Mouse (Mus musculus): ENCODE measurements around the gene Dnajb1.

GRCm38 (mm10) chr8:83656484-83657246 is 48.7 kb downstream of the Dnajb1 start:
- TF ChIP-seq CTCF (IDR thresholded peaks at IDR 0.05; ENCODE audit: borderline replicate concordance, insufficient read depth, low read depth, low read length) (no peak), POLR2A (IDR thresholded peaks at IDR 0.05; ENCODE audit: borderline replicate concordance, insufficient read depth, low read length) (no peak)
